Mouse (Mus musculus): ENCODE data around the gene Specc1. TPM values are rescaled to one million over a fixed set of nuclear protein-coding genes. Genes with fewer than 3 reads are reported as not detected.

Gene Specc1
- total and polyA plus RNA-seq, 2 experiments from 2014 or later, result 12.8 to 25.0 TPM

- Histone ChIP-seq H3K4me3 (ENCODE audit: low read depth, low read length) (peak overlapping the region; percentile 93), H3K27me3 (ENCODE audit: insufficient read depth, low read length) (no peaks in the 10 kb centered on the region), H3K9me3 (ENCODE audit: low read length) (no peaks in the 10 kb centered on the region), H3K27ac (ENCODE audit: low read depth, low read length) (peak overlapping the region; percentile 94), H3K36me3 (ENCODE audit: insufficient read depth, low read length) (no peaks in the 10 kb centered on the region), H3K4me1 (ENCODE audit: insufficient read depth, low read length) (peaks cover 13% of the 10 kb centered on the region; the same call in 1 of the 2 replicates), H3K9ac (replicated peaks; ENCODE audit: low read length, poor library complexity, severe bottlenecking) (peak overlapping the region; percentile 81), H3K4me2 (ENCODE audit: low read depth, low read length, poor library complexity, severe bottlenecking) (peak overlapping the region; percentile 59)
- TF ChIP-seq CTCF (IDR thresholded peaks at IDR 0.05), result peak; percentile 23; the same call in 1 of the 2 replicates
- ATAC-seq (ENCODE audit: low FRiP score) (0 out of 2 replicates have a peak, but pooled peaks have one; percentile 31), DNase-seq (ENCODE audit: low spot score) (no peak)
- 20% methylated on average over 11 of the region's 11 CpGs for WGBS
These were observed 25.6 kb upstream of the Specc1 start for GRCm38 (mm10) chr11:61930640-61931586.

- Histone ChIP-seq H3K9me3 (ENCODE audit: low read length) (no peaks in the 10 kb centered on the region), H3K36me3 (ENCODE audit: insufficient read depth, low read length) (no peaks in the 10 kb centered on the region), H3K4me2 (ENCODE audit: low read depth, low read length, poor library complexity, severe bottlenecking) (no peak overlapping the region), H3K27ac (ENCODE audit: low read depth, low read length) (no peak overlapping the region), H3K27me3 (ENCODE audit: insufficient read depth, low read length) (no peaks in the 10 kb centered on the region), H3K4me3 (ENCODE audit: low read depth, low read length) (no peak overlapping the region), H3K4me1 (ENCODE audit: insufficient read depth, low read length) (no peaks in the 10 kb centered on the region), H3K9ac (replicated peaks; ENCODE audit: low read length, poor library complexity, severe bottlenecking) (no peak overlapping the region)
- TF ChIP-seq CTCF (IDR thresholded peaks at IDR 0.05), result no peak
- ATAC-seq (ENCODE audit: low FRiP score) (no peak), DNase-seq (ENCODE audit: low spot score) (no peak)
- WGBS, result 87% methylated on average over 1 of the region's 1 CpGs
These were observed 18.8 kb upstream of the Specc1 start for GRCm38 (mm10) chr11:61937761-61938160.

GRCm38 (mm10) chr11:61942903-61943302 lies 13.7 kb upstream of the Specc1 start:
- no peaks in the 10 kb centered on the region for H3K4me1 ChIP-seq (ENCODE audit: insufficient read depth, low read length)
- WGBS, result 93% methylated on average over 2 of the region's 2 CpGs
- no peak for DNase-seq (ENCODE audit: low spot score)
- no peak for ATAC-seq (ENCODE audit: low FRiP score)
- no peaks in the 10 kb centered on the region for H3K27me3 ChIP-seq (ENCODE audit: insufficient read depth, low read length)
- no peak for TF ChIP-seq CTCF (IDR thresholded peaks at IDR 0.05)
- H3K27ac ChIP-seq (ENCODE audit: low read depth, low read length), result no peak overlapping the region
- H3K4me2 ChIP-seq (ENCODE audit: low read depth, low read length, poor library complexity, severe bottlenecking), result no peak overlapping the region
- no peak overlapping the region for H3K9ac ChIP-seq (replicated peaks; ENCODE audit: low read length, poor library complexity, severe bottlenecking)
- no peaks in the 10 kb centered on the region for H3K36me3 ChIP-seq (ENCODE audit: insufficient read depth, low read length)
- H3K9me3 ChIP-seq (ENCODE audit: low read length), result no peaks in the 10 kb centered on the region
- no peak overlapping the region for H3K4me3 ChIP-seq (ENCODE audit: low read depth, low read length)

GRCm38 (mm10) chr11:61944417-61944816 lies 12.1 kb upstream of the Specc1 start:
- H3K4me3 ChIP-seq (ENCODE audit: low read depth, low read length), result no peak overlapping the region
- no peak for TF ChIP-seq CTCF (IDR thresholded peaks at IDR 0.05)
- H3K9me3 ChIP-seq (ENCODE audit: low read length), result no peaks in the 10 kb centered on the region
- no peak for ATAC-seq (ENCODE audit: low FRiP score)
- H3K27me3 ChIP-seq (ENCODE audit: insufficient read depth, low read length), result no peaks in the 10 kb centered on the region
- H3K36me3 ChIP-seq (ENCODE audit: insufficient read depth, low read length), result no peaks in the 10 kb centered on the region
- no peak overlapping the region for H3K27ac ChIP-seq (ENCODE audit: low read depth, low read length)
- no peaks in the 10 kb centered on the region for H3K4me1 ChIP-seq (ENCODE audit: insufficient read depth, low read length)
- no peak overlapping the region for H3K9ac ChIP-seq (replicated peaks; ENCODE audit: low read length, poor library complexity, severe bottlenecking)
- WGBS, result 82% methylated on average over 9 of the region's 9 CpGs
- no peak overlapping the region for H3K4me2 ChIP-seq (ENCODE audit: low read depth, low read length, poor library complexity, severe bottlenecking)
- no peak for DNase-seq (ENCODE audit: low spot score)

- Histone ChIP-seq H3K4me2 (ENCODE audit: low read depth, low read length, poor library complexity, severe bottlenecking) (no peak overlapping the region), H3K4me1 (ENCODE audit: insufficient read depth, low read length) (no peaks in the 10 kb centered on the region), H3K27ac (ENCODE audit: low read depth, low read length) (no peak overlapping the region), H3K36me3 (ENCODE audit: insufficient read depth, low read length) (no peaks in the 10 kb centered on the region), H3K9me3 (ENCODE audit: low read length) (no peaks in the 10 kb centered on the region), H3K4me3 (ENCODE audit: low read depth, low read length) (no peak overlapping the region), H3K9ac (replicated peaks; ENCODE audit: low read length, poor library complexity, severe bottlenecking) (no peak overlapping the region), H3K27me3 (ENCODE audit: insufficient read depth, low read length) (no peaks in the 10 kb centered on the region)
- TF ChIP-seq CTCF (IDR thresholded peaks at IDR 0.05), result no peak
- ATAC-seq (ENCODE audit: low FRiP score) (no peak), DNase-seq (ENCODE audit: low spot score) (no peak)
- WGBS, result 97% methylated on average over 4 of the region's 4 CpGs
These were observed 10.0 kb upstream of the Specc1 start for GRCm38 (mm10) chr11:61946608-61947007.

- H3K9ac ChIP-seq (replicated peaks; ENCODE audit: low read length, poor library complexity, severe bottlenecking), result no peak overlapping the region
- H3K27me3 ChIP-seq (ENCODE audit: insufficient read depth, low read length), result no peaks in the 10 kb centered on the region
- 1% methylated on average over 3 of the region's 3 CpGs for WGBS
- ATAC-seq (ENCODE audit: low FRiP score) (no peak), DNase-seq (ENCODE audit: low spot score) (peak; percentile 75)
- no peaks in the 10 kb centered on the region for H3K9me3 ChIP-seq (ENCODE audit: low read length)
- H3K4me3 ChIP-seq (ENCODE audit: low read depth, low read length), result no peak overlapping the region
- no peak overlapping the region for H3K27ac ChIP-seq (ENCODE audit: low read depth, low read length)
- H3K4me2 ChIP-seq (ENCODE audit: low read depth, low read length, poor library complexity, severe bottlenecking), result no peak overlapping the region
- H3K4me1 ChIP-seq (ENCODE audit: insufficient read depth, low read length), result no peaks in the 10 kb centered on the region
- TF ChIP-seq CTCF (IDR thresholded peaks at IDR 0.05), result peak; percentile 75
- no peaks in the 10 kb centered on the region for H3K36me3 ChIP-seq (ENCODE audit: insufficient read depth, low read length)
These were observed 7.2 kb upstream of the Specc1 start for GRCm38 (mm10) chr11:61949315-61949714.
